In the genomic region with DNA sequence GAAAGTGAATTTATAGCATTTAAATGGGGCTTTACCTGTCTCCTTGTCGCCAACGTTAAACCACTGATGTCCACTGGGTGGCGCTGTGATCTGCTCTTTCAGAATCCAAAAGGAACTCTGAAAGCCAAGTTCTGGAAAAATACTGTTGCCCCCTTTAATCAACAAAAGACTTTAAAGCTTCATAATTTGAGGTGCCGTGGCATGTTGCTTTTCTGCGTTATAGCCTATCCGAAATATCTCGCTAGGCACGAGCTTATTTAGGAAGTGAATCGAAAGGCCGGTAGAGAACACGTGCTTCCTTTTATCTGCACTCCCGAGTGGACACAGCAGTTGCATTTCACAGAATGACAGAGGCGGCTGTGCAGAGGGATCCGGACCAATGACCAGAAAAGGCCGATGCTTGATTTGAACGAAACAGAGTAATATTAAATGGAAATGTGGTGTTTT, we compare ENCODE assay signal across 7 mouse cellular contexts. TPM values are rescaled to one million over a fixed set of nuclear protein-coding genes. Genes with fewer than 3 reads are reported as not detected.
A peak's percentile ranks its signal among the peaks of the same experiment; 100 is the strongest.
DNase-seq lines count a peak whose midpoint lies in the region; ATAC-seq lines count a peak whose summit lies in the region.

No protein-coding gene starts in this region.

- no peaks in the 10 kb centered on the region for H3K9me3 ChIP-seq in forebrain, embryonic 12.5 days
- H3K9me3 ChIP-seq in hindbrain, embryonic 12.5 days (replicated peaks): no peaks in the 10 kb centered on the region
- no peaks in the 10 kb centered on the region for H3K9me3 ChIP-seq in megakaryocyte, embryonic 14.5 days

- peaks cover 41% of the 10 kb centered on the region for H3K27me3 ChIP-seq in forebrain, embryonic 12.5 days
- H3K27me3 ChIP-seq in hindbrain, embryonic 12.5 days: peaks cover 43% of the 10 kb centered on the region
- H3K27me3 ChIP-seq in megakaryocyte, embryonic 14.5 days (replicated peaks): peaks cover 38% of the 10 kb centered on the region

- DNase-seq in NIH3T3 (ENCODE audit: low read depth): peak; percentile 85
- DNase-seq in left cerebral cortex, postnatal 14 days (ENCODE audit: low spot score in 2 of 2): peak; percentile 67 to 85
- DNase-seq in right cerebral cortex, postnatal 4 days: peak; percentile 95

- H3K9ac ChIP-seq in forebrain, embryonic 12.5 days: no peak overlapping the region
- no peak overlapping the region for H3K9ac ChIP-seq in hindbrain, embryonic 12.5 days

- 13% methylated on average over 16 of the region's 16 CpGs for whole genome bisulfite sequencing in forebrain, embryonic 12.5 days
- 10% methylated on average over 16 of the region's 16 CpGs for WGBS in hindbrain, embryonic 12.5 days

- intact Hi-C loops in left cerebral cortex, postnatal 14 days (cut with DNase I): loop anchor here (2.0 kb wide), 1 partner anchor 320 kb away; no protein-coding TSS in a partner anchor

- H3K27ac ChIP-seq in brown adipose tissue, adult 24 weeks (replicated peaks; ENCODE audit: low read depth, low read length): no peak overlapping the region
- H3K27ac ChIP-seq in forebrain, embryonic 12.5 days: no peak overlapping the region
- no peak overlapping the region for H3K27ac ChIP-seq in hindbrain, embryonic 12.5 days

- H3K4me1 ChIP-seq in brown adipose tissue, adult 24 weeks (ENCODE audit: control insufficient read depth, insufficient read depth, insufficient read length, low read length): no peaks in the 10 kb centered on the region
- 0 out of 2 replicates have a peak, but pooled peaks cover 5% of the 10 kb centered on the region for H3K4me1 ChIP-seq in forebrain, embryonic 12.5 days
- H3K4me1 ChIP-seq in hindbrain, embryonic 12.5 days: peaks cover 2% of the 10 kb centered on the region; the same call in 1 of the 2 replicates
- peaks cover 3% of the 10 kb centered on the region; the same call in 1 of the 2 replicates for H3K4me1 ChIP-seq in megakaryocyte, embryonic 14.5 days

- H3K4me2 ChIP-seq in forebrain, embryonic 12.5 days: peak overlapping the region; percentile 50
- peak overlapping the region; percentile 41 for H3K4me2 ChIP-seq in hindbrain, embryonic 12.5 days (replicated peaks)

- H3K36me3 ChIP-seq in forebrain, embryonic 12.5 days (replicated peaks): no peaks in the 10 kb centered on the region
- no peaks in the 10 kb centered on the region for H3K36me3 ChIP-seq in hindbrain, embryonic 12.5 days
- no peaks in the 10 kb centered on the region for H3K36me3 ChIP-seq in megakaryocyte, embryonic 14.5 days (replicated peaks; ENCODE audit: low read length)

- ATAC-seq in forebrain, embryonic 12.5 days (ENCODE audit: low FRiP score): no peak
- no peak for ATAC-seq in hindbrain, embryonic 12.5 days (ENCODE audit: low FRiP score)

- peak overlapping the region; percentile 53 for H3K4me3 ChIP-seq in brown adipose tissue, adult 24 weeks (ENCODE audit: insufficient read depth, low read depth, low read length)
- peak overlapping the region; percentile 19; the same call in 1 of the 2 replicates for H3K4me3 ChIP-seq in forebrain, embryonic 12.5 days (replicated peaks)
- H3K4me3 ChIP-seq in hindbrain, embryonic 12.5 days: peak overlapping the region; percentile 16; the same call in 1 of the 2 replicates
- peak overlapping the region; percentile 89 for H3K4me3 ChIP-seq in megakaryocyte, embryonic 14.5 days (replicated peaks)

RNA-seq across cellular contexts. Expression of gene Chaf1b, which starts 54.7 kb away (rescaled TPM):
- polyA plus RNA-seq in brown adipose tissue, adult 24 weeks (2012; ENCODE audit: insufficient read depth, insufficient read length, missing spikeins): not detected in 2 replicates
- polyA plus RNA-seq in forebrain, embryonic 12.5 days (2016; fragmentation: Nextera tagmentation; extraction: Ambion mirVana): 92.4 and 93.4 TPM in 2 replicates
- polyA plus RNA-seq in hindbrain, embryonic 12.5 days (2016; fragmentation: Nextera tagmentation; extraction: Ambion mirVana): 48.4 and 55.1 TPM in 2 replicates
- under 1 TPM; 0.90 to 0.97 TPM for total RNA-seq in left cerebral cortex, postnatal 14 days (2021)
- 25.1 and 34.4 TPM in 2 replicates for polyA plus RNA-seq in megakaryocyte, embryonic 14.5 days (2012; ENCODE audit: insufficient read depth, low replicate concordance)

Comparison
In these comparisons a context has a peak if more than half of its experiments do, and no peak if none do; other contexts are left out.
1. H3K4me3 ChIP-seq: peak in every context shown above with its lines; median percentile 89 in megakaryocyte, embryonic 14.5 days; 53 in brown adipose tissue, adult 24 weeks; 19 in forebrain, embryonic 12.5 days; 16 in hindbrain, embryonic 12.5 days.
2. RNA of gene Chaf1b, which starts 54.7 kb away (polyA plus RNA-seq): 92.4 to 93.4 TPM in forebrain, embryonic 12.5 days, 48.4 to 55.1 TPM in hindbrain, embryonic 12.5 days and 25.1 to 34.4 TPM in megakaryocyte, embryonic 14.5 days; not detected in brown adipose tissue, adult 24 weeks; every median in the first group is over 10 times any median in the second.
3. Peak in every context shown above with its lines, with median percentiles within 50 percentile points of each other: DNase-seq.